Mouse (Mus musculus): ENCODE results near the gene Gaa.

- no peak for TF ChIP-seq CTCF (IDR thresholded peaks at IDR 0.05; ENCODE audit: borderline replicate concordance, control insufficient read depth, extremely low read depth, insufficient read depth, low read length, poor library complexity)
- no peak for TF ChIP-seq POLR2A (IDR thresholded peaks at IDR 0.05; ENCODE audit: control insufficient read depth, extremely low read depth, insufficient read depth, low read length, poor library complexity)
Observed at GRCm38 (mm10) chr11:119330592-119330991, 62.9 kb downstream of the Gaa start.
